Mouse (Mus musculus): ENCODE measurements at regions not wholly inside any gene's neighbourhood (a gene's known extent, or its start where the extent isn't known, plus 50 kb on each side); places are given as distances from the start of the nearest gene placed in this dataset.
"Not testable (repeated sequence)": the region's sequence is repeated elsewhere in the genome, so short reads cannot be mapped to it uniquely, and the experiment has no call there.

GRCm38 (mm10) chr10:10185298-10185883 is 284.5 kb upstream of the Stxbp5 start:
- 72% methylated on average over 8 of the region's 8 CpGs for WGBS
- ATAC-seq (ENCODE audit: insufficient read depth) (no peak), DNase-seq (no peak)
- H3K9ac ChIP-seq = no peak overlapping the region
- H3K27me3 ChIP-seq (ENCODE audit: insufficient read depth, low read length) = no peaks in the 10 kb centered on the region
- H3K4me2 ChIP-seq = no peak overlapping the region
- H3K4me3 ChIP-seq (ENCODE audit: low read depth, low read length) = no peak overlapping the region
- H3K9me3 ChIP-seq (ENCODE audit: low read depth, low read length) = no peaks in the 10 kb centered on the region
- H3K36me3 ChIP-seq (ENCODE audit: insufficient read depth) = no peaks in the 10 kb centered on the region
- no peak for TF ChIP-seq CTCF (IDR thresholded peaks at IDR 0.05; ENCODE audit: low read depth)
- no peaks in the 10 kb centered on the region for H3K4me1 ChIP-seq (ENCODE audit: insufficient read depth)
- H3K27ac ChIP-seq (ENCODE audit: low read depth) = no peak overlapping the region

- no peaks in the 10 kb centered on the region for H3K36me3 ChIP-seq (ENCODE audit: insufficient read depth)
- no peak for ATAC-seq (ENCODE audit: insufficient read depth)
- no peaks in the 10 kb centered on the region for H3K27me3 ChIP-seq (ENCODE audit: insufficient read depth, low read length)
- H3K4me2 ChIP-seq = no peak overlapping the region
- no peak overlapping the region for H3K4me3 ChIP-seq (ENCODE audit: low read depth, low read length)
- DNase-seq = peak; percentile 8
- H3K4me1 ChIP-seq (ENCODE audit: insufficient read depth) = no peaks in the 10 kb centered on the region
- H3K9me3 ChIP-seq (ENCODE audit: low read depth, low read length) = no peaks in the 10 kb centered on the region
- H3K27ac ChIP-seq (ENCODE audit: low read depth) = no peak overlapping the region
- TF ChIP-seq CTCF (IDR thresholded peaks at IDR 0.05; ENCODE audit: low read depth) = no peak
- 50% methylated on average over 5 of the region's 5 CpGs for WGBS
- no peak overlapping the region for H3K9ac ChIP-seq
Measured at GRCm38 (mm10) chr10:10184386-10184785, 283.5 kb upstream of the Stxbp5 start.

- H3K36me3 ChIP-seq (ENCODE audit: insufficient read depth); H3K4me3 ChIP-seq (ENCODE audit: low read depth, low read length); H3K4me2 ChIP-seq; H3K4me1 ChIP-seq (ENCODE audit: insufficient read depth); H3K27ac ChIP-seq (ENCODE audit: low read depth); DNase-seq; H3K9me3 ChIP-seq (ENCODE audit: low read depth, low read length); ATAC-seq (ENCODE audit: insufficient read depth); H3K27me3 ChIP-seq (ENCODE audit: insufficient read depth, low read length); H3K9ac ChIP-seq: not testable (repeated sequence)
- 84% methylated on average over 3 of the region's 3 CpGs for WGBS
Measured at GRCm38 (mm10) chr10:10177037-10177436, 276.2 kb upstream of the Stxbp5 start.
